Mouse (Mus musculus): ENCODE data around the gene Sec31b.

Sec31b gene

GRCm38 (mm10) chr19:44545321-44546041 lies at the start of gene Sec31b:
TSS of gene Sec31b (minus strand) at chr19:44545864.
- peak; percentile 53 for DNase-seq

- DNase-seq, result no peak
Observed at GRCm38 (mm10) chr19:44594180-44594579, 48.5 kb upstream of the Sec31b start.

GRCm38 (mm10) chr19:44591638-44592037 lies 46.0 kb upstream of the Sec31b start:
- no peak for DNase-seq

GRCm38 (mm10) chr19:44590992-44591391 lies 45.3 kb upstream of the Sec31b start:
- DNase-seq, result no peak

GRCm38 (mm10) chr19:44589591-44590223 lies 44.0 kb upstream of the Sec31b start:
- no peak for DNase-seq

GRCm38 (mm10) chr19:44588036-44588435 lies 42.4 kb upstream of the Sec31b start:
- DNase-seq, result no peak

- peak; percentile 85 for DNase-seq
Observed at GRCm38 (mm10) chr19:44582638-44583309, 37.1 kb upstream of the Sec31b start.

GRCm38 (mm10) chr19:44582103-44582502 lies 36.4 kb upstream of the Sec31b start:
- DNase-seq, result no peak

- DNase-seq, result no peak
Observed at GRCm38 (mm10) chr19:44578038-44578437, 32.4 kb upstream of the Sec31b start.

GRCm38 (mm10) chr19:44576275-44576674 lies 30.6 kb upstream of the Sec31b start:
- no peak for DNase-seq

GRCm38 (mm10) chr19:44567763-44568162 lies 22.1 kb upstream of the Sec31b start:
- no peak for DNase-seq

- no peak for DNase-seq
Observed at GRCm38 (mm10) chr19:44564006-44564405, 18.3 kb upstream of the Sec31b start.

GRCm38 (mm10) chr19:44562652-44563206 lies 17.1 kb upstream of the Sec31b start, which contains the start of gene Hif1an:
TSS of gene Hif1an (plus strand) at chr19:44562850.
- DNase-seq, result peak; percentile 92

- DNase-seq, result peak; percentile 95
Observed at GRCm38 (mm10) chr19:44554861-44555590, 9.4 kb upstream of the Sec31b start, which contains the start of gene Ndufb8. TSS of gene Ndufb8 (minus strand) at chr19:44555440.

- no peak for DNase-seq
Observed at GRCm38 (mm10) chr19:44554490-44554860, 8.8 kb upstream of the Sec31b start.

GRCm38 (mm10) chr19:44553286-44553685 lies 7.6 kb upstream of the Sec31b start:
- DNase-seq, result no peak

GRCm38 (mm10) chr19:44552731-44553130 lies 7.1 kb upstream of the Sec31b start, which contains the start of gene Gm20538:
TSS of gene Gm20538 (minus strand) at chr19:44552831.
- no peak for DNase-seq

- DNase-seq, result peak; percentile 82
Observed at GRCm38 (mm10) chr19:44544775-44545174, 889 bp downstream of the Sec31b start.

GRCm38 (mm10) chr19:44544372-44544771 lies 1.3 kb downstream of the Sec31b start:
- no peak for DNase-seq

- DNase-seq, result no peak
Observed at GRCm38 (mm10) chr19:44542694-44543178, 2.9 kb downstream of the Sec31b start.

GRCm38 (mm10) chr19:44537416-44537815 lies 8.2 kb downstream of the Sec31b start:
- DNase-seq, result no peak

- DNase-seq, result no peak
Observed at GRCm38 (mm10) chr19:44535376-44535775, 10.3 kb downstream of the Sec31b start.
